Mouse (Mus musculus) hindbrain, embryonic 15.5 days (tissue): ENCODE measurements around the gene Akap8. TPM values are rescaled to one million over a fixed set of nuclear protein-coding genes. Genes with fewer than 3 reads are reported as not detected.
A peak's percentile ranks its signal among the peaks of the same experiment; 100 is the strongest.

Experiments
- ATAC-seq: fragments of 200-750 bp; cut with Nextera tagmentation; 2 replicates; pipeline ENCODE4 v1.8.0; 2017; ENCODE audit warnings: low read depth, moderate number of reproducible peaks, moderate TSS enrichment; ENCODE audit not compliant: low FRiP score
- H3K27ac ChIP-seq: fragments of 300-500 bp; sonication (generic); replicated peaks from 2 replicates; pipeline ENCODE4 v1.5.1; 2015; ENCODE audit warnings: mild to moderate bottlenecking, inconsistent platforms
- H3K27me3 ChIP-seq: fragments of 300-500 bp; sonication (generic); 2 replicates; pipeline ENCODE4 v1.6.1; 2015; ENCODE audit warnings: control low read depth, inconsistent platforms
- H3K36me3 ChIP-seq: fragments of 300-500 bp; sonication (generic); 2 replicates; pipeline ENCODE4 v1.6.1; 2015; ENCODE audit warnings: control low read depth, inconsistent platforms
- H3K4me1 ChIP-seq: fragments of 300-500 bp; sonication (generic); replicated peaks from 2 replicates; pipeline ENCODE4 v1.6.1; 2015; ENCODE audit warnings: control low read depth, inconsistent platforms
- H3K4me2 ChIP-seq: fragments of 300-500 bp; sonication (generic); 2 replicates; pipeline ENCODE4 v1.6.1; 2015; ENCODE audit warnings: moderate library complexity, mild to moderate bottlenecking, inconsistent platforms
- H3K4me3 ChIP-seq: fragments of 300-500 bp; sonication (generic); 2 replicates; pipeline ENCODE4 v1.5.1; 2015; ENCODE audit warnings: mild to moderate bottlenecking, inconsistent platforms
- H3K9ac ChIP-seq: fragments of 300-500 bp; sonication (generic); 2 replicates; pipeline ENCODE4 v1.6.1; 2015; ENCODE audit warnings: inconsistent platforms
- H3K9me3 ChIP-seq: fragments of 300-500 bp; sonication (generic); 2 replicates; pipeline ENCODE4 v1.6.1; 2016; ENCODE audit warnings: control low read depth, inconsistent platforms
- WGBS: fragments of 180-500 bp; shearing (Covaris S2); methylation state at CpG from one replicate; pipeline ENCODE4 v1.1.7; 2015; 5-methylcytosine and 5-hydroxymethylcytosine counted together
- polyA plus RNA-seq: library from polyadenylated mRNA; unstranded; fragments of >200 nt; fragmentation: Nextera tagmentation; extraction: Ambion mirVana; gene quantifications from 2 replicates; pipeline ENCODE4 v1.2.1, GENCODE M21; 2015

Gene Akap8
- 102 and 106 TPM in 2 replicates for polyA plus RNA-seq

- ATAC-seq: peak; percentile 97
- Histone ChIP-seq H3K36me3 (peaks cover 28% of the 10 kb centered on the region), H3K4me1 (peaks cover 28% of the 10 kb centered on the region), H3K27me3 (no peaks in the 10 kb centered on the region), H3K9me3 (no peaks in the 10 kb centered on the region), H3K4me3 (peak within 1 kb of the TSS; percentile 96), H3K27ac (peak within 1 kb of the TSS; percentile 98), H3K4me2 (peak within 1 kb of the TSS; percentile 94), H3K9ac (peak within 1 kb of the TSS; percentile 90)
- WGBS: under 1% methylated on average over 83 of the region's 83 CpGs
Observed at GRCm38 (mm10) chr17:32320597-32321389, at the start of gene Akap8. Gene Akap8 (minus strand): TSS chr17:32321238.

GRCm38 (mm10) chr17:32368991-32369578, 48.0 kb upstream of the Akap8 start:
- Histone ChIP-seq H3K9ac (no peak overlapping the region), H3K4me3 (no peak overlapping the region), H3K4me2 (peak overlapping the region; percentile 38), H3K4me1 (peaks cover 10% of the 10 kb centered on the region; the same call in 1 of the 2 replicates), H3K27me3 (no peaks in the 10 kb centered on the region), H3K9me3 (no peaks in the 10 kb centered on the region), H3K36me3 (peaks cover 4% of the 10 kb centered on the region; the same call in 1 of the 2 replicates), H3K27ac (no peak overlapping the region)
- 17% methylated on average over 12 of the region's 17 CpGs for WGBS
- ATAC-seq: no peak

GRCm38 (mm10) chr17:32367706-32368105, 46.7 kb upstream of the Akap8 start:
- no peak overlapping the region for H3K4me2 ChIP-seq
- H3K36me3 ChIP-seq: peaks cover 4% of the 10 kb centered on the region; the same call in 1 of the 2 replicates
- no peak overlapping the region for H3K9ac ChIP-seq
- no peak overlapping the region for H3K4me3 ChIP-seq
- H3K4me1 ChIP-seq: peaks cover 20% of the 10 kb centered on the region
- no peak for ATAC-seq
- no peaks in the 10 kb centered on the region for H3K9me3 ChIP-seq
- H3K27ac ChIP-seq: no peak overlapping the region
- WGBS: 91% methylated on average over 11 of the region's 11 CpGs
- no peaks in the 10 kb centered on the region for H3K27me3 ChIP-seq

- no peaks in the 10 kb centered on the region for H3K27me3 ChIP-seq
- H3K4me1 ChIP-seq: peaks cover 34% of the 10 kb centered on the region
- no peak overlapping the region for H3K4me3 ChIP-seq
- no peak overlapping the region for H3K4me2 ChIP-seq
- ATAC-seq: no peak
- H3K36me3 ChIP-seq: peaks cover 20% of the 10 kb centered on the region
- WGBS: 70% methylated on average over 1 of the region's 1 CpGs
- H3K27ac ChIP-seq: no peak overlapping the region
- no peaks in the 10 kb centered on the region for H3K9me3 ChIP-seq
- H3K9ac ChIP-seq: no peak overlapping the region
Observed at GRCm38 (mm10) chr17:32365296-32365695, 44.3 kb upstream of the Akap8 start.

GRCm38 (mm10) chr17:32364850-32365249, 43.8 kb upstream of the Akap8 start:
- H3K9me3 ChIP-seq: no peaks in the 10 kb centered on the region
- H3K36me3 ChIP-seq: peaks cover 24% of the 10 kb centered on the region
- peak; percentile 20; the same call in 1 of the 2 replicates for ATAC-seq
- H3K27me3 ChIP-seq: no peaks in the 10 kb centered on the region
- WGBS: 70% methylated on average over 5 of the region's 5 CpGs
- H3K4me2 ChIP-seq: peak overlapping the region; percentile 87
- peaks cover 34% of the 10 kb centered on the region for H3K4me1 ChIP-seq
- peak overlapping the region; percentile 82 for H3K4me3 ChIP-seq
- H3K9ac ChIP-seq: peak overlapping the region; percentile 74; the same call in 1 of the 2 replicates
- H3K27ac ChIP-seq: peak overlapping the region; percentile 78

- H3K9ac ChIP-seq: peak overlapping the region; percentile 74
- peaks cover 34% of the 10 kb centered on the region for H3K4me1 ChIP-seq
- H3K27me3 ChIP-seq: no peaks in the 10 kb centered on the region
- H3K9me3 ChIP-seq: no peaks in the 10 kb centered on the region
- ATAC-seq: peak; percentile 95
- H3K27ac ChIP-seq: peak overlapping the region; percentile 78
- WGBS: under 1% methylated on average over 42 of the region's 47 CpGs
- peaks cover 29% of the 10 kb centered on the region for H3K36me3 ChIP-seq
- peak overlapping the region; percentile 87 for H3K4me2 ChIP-seq
- H3K4me3 ChIP-seq: peak overlapping the region; percentile 82
Observed at GRCm38 (mm10) chr17:32364331-32364730, 43.3 kb upstream of the Akap8 start.

- H3K9me3 ChIP-seq: no peaks in the 10 kb centered on the region
- H3K27ac ChIP-seq: peak overlapping the region; percentile 78
- no peaks in the 10 kb centered on the region for H3K27me3 ChIP-seq
- H3K4me2 ChIP-seq: peak overlapping the region; percentile 87
- H3K4me3 ChIP-seq: peak overlapping the region; percentile 82
- under 1% methylated on average over 25 of the region's 50 CpGs for WGBS
- H3K9ac ChIP-seq: peak overlapping the region; percentile 74
- peaks cover 34% of the 10 kb centered on the region for H3K36me3 ChIP-seq
- H3K4me1 ChIP-seq: peaks cover 34% of the 10 kb centered on the region
- ATAC-seq: peak; percentile 54
Observed at GRCm38 (mm10) chr17:32363821-32364301, 42.8 kb upstream of the Akap8 start.

- H3K27me3 ChIP-seq: no peaks in the 10 kb centered on the region
- WGBS: 84% methylated on average over 4 of the region's 4 CpGs
- no peaks in the 10 kb centered on the region for H3K9me3 ChIP-seq
- no peak for ATAC-seq
- H3K27ac ChIP-seq: no peak overlapping the region
- peaks cover 34% of the 10 kb centered on the region for H3K4me1 ChIP-seq
- H3K9ac ChIP-seq: no peak overlapping the region
- H3K4me3 ChIP-seq: peak overlapping the region; percentile 82
- peak overlapping the region; percentile 87 for H3K4me2 ChIP-seq
- peaks cover 46% of the 10 kb centered on the region for H3K36me3 ChIP-seq
Observed at GRCm38 (mm10) chr17:32362686-32363085, 41.6 kb upstream of the Akap8 start.

GRCm38 (mm10) chr17:32359928-32360327, 38.9 kb upstream of the Akap8 start:
- WGBS: 91% methylated on average over 18 of the region's 18 CpGs
- ATAC-seq: no peak
- no peaks in the 10 kb centered on the region for H3K27me3 ChIP-seq
- H3K4me1 ChIP-seq: peaks cover 29% of the 10 kb centered on the region
- H3K9me3 ChIP-seq: no peaks in the 10 kb centered on the region
- no peak overlapping the region for H3K27ac ChIP-seq
- no peak overlapping the region for H3K9ac ChIP-seq
- no peak overlapping the region for H3K4me2 ChIP-seq
- peaks cover 69% of the 10 kb centered on the region for H3K36me3 ChIP-seq
- H3K4me3 ChIP-seq: no peak overlapping the region

- no peaks in the 10 kb centered on the region for H3K27me3 ChIP-seq
- H3K4me1 ChIP-seq: peaks cover 34% of the 10 kb centered on the region
- H3K4me3 ChIP-seq: no peak overlapping the region
- 96% methylated on average over 6 of the region's 6 CpGs for WGBS
- no peak overlapping the region for H3K9ac ChIP-seq
- no peaks in the 10 kb centered on the region for H3K9me3 ChIP-seq
- no peak for ATAC-seq
- H3K4me2 ChIP-seq: no peak overlapping the region
- peaks cover 74% of the 10 kb centered on the region for H3K36me3 ChIP-seq
- no peak overlapping the region for H3K27ac ChIP-seq
Observed at GRCm38 (mm10) chr17:32358943-32359340, 37.9 kb upstream of the Akap8 start.

GRCm38 (mm10) chr17:32358192-32358942, 37.3 kb upstream of the Akap8 start:
- Histone ChIP-seq H3K9me3 (no peaks in the 10 kb centered on the region), H3K36me3 (peaks cover 74% of the 10 kb centered on the region), H3K4me1 (peaks cover 35% of the 10 kb centered on the region), H3K27ac (no peak overlapping the region), H3K4me2 (no peak overlapping the region), H3K4me3 (no peak overlapping the region), H3K27me3 (no peaks in the 10 kb centered on the region), H3K9ac (no peak overlapping the region)
- WGBS: 96% methylated on average over 7 of the region's 7 CpGs
- ATAC-seq: no peak
